Mouse (Mus musculus) kidney, postnatal 0 days (tissue): ENCODE measurements around the gene Tshz2. TPM values are rescaled to one million over a fixed set of nuclear protein-coding genes. Genes with fewer than 3 reads are reported as not detected.

Experiments used
- ATAC-seq: fragments of 200-750 bp; cut with Nextera tagmentation; replicated peaks from 2 replicates; pipeline ENCODE4 v1.8.0; 2017; ENCODE audit warnings: low read depth, moderate number of reproducible peaks, moderate TSS enrichment, moderate library complexity; ENCODE audit not compliant: low FRiP score
- DNase-seq: peaks from one replicate; pipeline ENCODE4 v3.0.0-alpha.2; 2016; ENCODE audit warnings: low spot score
- H3K27ac ChIP-seq: fragments of 300-500 bp; sonication (generic); 2 replicates; pipeline ENCODE4 v1.5.1; 2014; ENCODE audit warnings: mild to moderate bottlenecking
- H3K27me3 ChIP-seq: fragments of 300-500 bp; sonication (generic); 2 replicates; pipeline ENCODE4 v1.6.1; 2014; ENCODE audit warnings: low read length, mixed read lengths; ENCODE audit not compliant: insufficient read depth
- H3K36me3 ChIP-seq: fragments of 300-500 bp; sonication (generic); 2 replicates; pipeline ENCODE4 v1.6.1; 2014; ENCODE audit warnings: low read length, mixed read lengths; ENCODE audit not compliant: insufficient read depth
- H3K4me1 ChIP-seq: fragments of 300-500 bp; sonication (generic); replicated peaks from 2 replicates; pipeline ENCODE4 v1.6.1; 2014; ENCODE audit warnings: antibody characterized with exemption, low read length, mixed read lengths; ENCODE audit not compliant: insufficient read depth
- H3K4me2 ChIP-seq: fragments of 300-500 bp; sonication (generic); 2 replicates; pipeline ENCODE4 v1.6.1; 2014; ENCODE audit warnings: mild to moderate bottlenecking, low read length, moderate library complexity, mixed read lengths
- H3K4me3 ChIP-seq: fragments of 300-500 bp; sonication (generic); replicated peaks from 2 replicates; pipeline ENCODE4 v1.5.1; 2014; ENCODE audit warnings: low read depth, low read length
- H3K9ac ChIP-seq: fragments of 300-500 bp; sonication (generic); 2 replicates; pipeline ENCODE4 v1.6.1; 2014; ENCODE audit warnings: low read depth, low read length
- H3K9me3 ChIP-seq: fragments of 300-500 bp; sonication (generic); replicated peaks from 2 replicates; pipeline ENCODE4 v1.6.1; 2016; ENCODE audit warnings: low read length, inconsistent platforms, mixed read lengths
- CTCF ChIP-seq: IDR thresholded peaks from 2 replicates; pipeline ENCODE4 v1.5.1; 2016; ENCODE audit warnings: antibody characterized with exemption, low read depth, mild to moderate bottlenecking, moderate library complexity
- WGBS: fragments of 180-500 bp; shearing (Covaris S2); extraction: QIAGEN DNeasy Blood & Tissue Kit; methylation state at CpG from one replicate; pipeline ENCODE4 v1.1.7; 2014; 5-methylcytosine and 5-hydroxymethylcytosine counted together
- polyA plus RNA-seq: library from polyadenylated mRNA; unstranded; fragments of >200 nt; fragmentation: Nextera tagmentation; extraction: Ambion mirVana; gene quantifications from 2 replicates; pipeline ENCODE4 v1.2.1, GENCODE M21; 2015

The Tshz2 gene
- polyA plus RNA-seq, 1 experiment from 2014 or later, result 9.8 TPM

DNA sequence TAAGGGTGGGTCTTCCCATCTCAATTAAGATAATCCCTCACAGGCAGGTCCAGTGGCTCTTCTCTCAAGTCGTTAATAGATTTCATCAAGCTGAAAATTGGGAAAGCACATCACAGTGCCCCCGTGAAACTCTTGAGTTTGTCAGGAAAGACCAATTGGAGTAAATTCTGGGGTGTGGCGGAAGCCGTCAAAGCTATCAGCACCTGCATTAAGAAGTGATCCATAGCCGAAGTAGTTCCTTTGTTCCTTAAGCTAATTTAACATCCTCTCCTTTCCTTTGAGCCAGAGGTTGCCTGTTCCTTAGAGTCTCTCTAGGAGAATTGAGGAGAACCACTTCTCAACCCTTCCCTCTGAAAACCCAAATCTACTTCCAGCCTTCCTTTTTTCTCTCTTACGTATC lies 16.8 kb upstream of the Tshz2 start:
- Histone ChIP-seq H3K27me3 (no peaks in the 10 kb centered on the region), H3K4me1 (peaks cover 3% of the 10 kb centered on the region; the same call in 1 of the 2 replicates), H3K4me2 (no peak overlapping the region), H3K9ac (no peak overlapping the region), H3K9me3 (no peaks in the 10 kb centered on the region), H3K27ac (no peak overlapping the region), H3K36me3 (no peaks in the 10 kb centered on the region), H3K4me3 (no peak overlapping the region)
- DNase-seq (no peak), ATAC-seq (no peak)
- no peak for TF ChIP-seq CTCF
- WGBS, result 87% methylated on average over 6 of the region's 6 CpGs

DNA sequence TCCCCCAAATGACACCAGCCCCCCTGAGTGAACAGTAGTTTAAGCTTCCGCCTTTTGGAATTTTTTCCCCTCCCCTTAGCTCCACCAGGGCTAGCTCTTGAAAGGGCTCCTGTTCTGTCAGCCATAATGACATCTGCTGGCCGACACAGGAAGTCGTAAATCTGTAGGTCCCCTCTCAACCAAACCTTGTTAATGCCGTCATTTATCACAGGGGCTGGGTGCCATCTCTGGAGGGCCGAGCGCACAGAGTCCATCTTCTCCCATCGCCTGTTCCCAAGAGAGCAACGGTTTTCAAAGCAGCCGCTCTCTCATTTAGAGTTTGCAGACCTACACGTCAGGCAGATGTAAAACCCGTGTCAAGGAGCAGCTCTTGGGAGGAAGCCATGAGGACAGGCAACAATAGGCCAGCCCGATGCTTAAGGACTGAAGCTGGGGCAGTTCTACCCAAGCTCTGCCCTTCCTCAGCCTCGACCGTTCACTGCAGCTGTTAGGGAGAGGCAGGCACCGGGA lies 11.6 kb upstream of the Tshz2 start:
- WGBS, result 1% methylated on average over 15 of the region's 15 CpGs
- Histone ChIP-seq H3K4me2 (peak overlapping the region; percentile 61), H3K27ac (peak overlapping the region; percentile 71; the same call in 1 of the 2 replicates), H3K4me3 (peak overlapping the region; percentile 18; the same call in 1 of the 2 replicates), H3K27me3 (no peaks in the 10 kb centered on the region), H3K36me3 (no peaks in the 10 kb centered on the region), H3K4me1 (peaks cover 7% of the 10 kb centered on the region), H3K9me3 (no peaks in the 10 kb centered on the region), H3K9ac (peak overlapping the region; percentile 49; the same call in 1 of the 2 replicates)
- ATAC-seq (peak; percentile 66), DNase-seq (peak; percentile 95)
- TF ChIP-seq CTCF, result peak; percentile 49

DNA sequence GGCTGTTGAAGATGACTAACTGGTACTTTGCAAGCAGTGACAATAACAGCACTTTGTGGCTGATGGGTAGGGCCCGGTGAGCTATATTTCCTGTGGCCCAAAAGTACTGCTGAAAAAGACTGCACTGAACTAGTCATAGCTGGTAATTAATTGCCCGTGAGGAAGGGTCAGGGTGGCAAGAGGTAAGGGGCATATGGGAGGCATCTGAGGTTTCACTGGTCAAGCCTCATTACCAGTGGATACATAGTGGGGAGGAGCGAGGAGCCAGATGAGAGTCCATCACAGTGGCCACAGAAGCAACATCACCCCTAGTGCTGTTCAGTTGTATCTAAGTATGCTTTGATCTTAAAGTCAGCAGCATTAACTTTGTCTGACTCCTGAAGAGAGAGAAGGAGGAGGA lies 2.7 kb upstream of the Tshz2 start:
- H3K4me1 ChIP-seq, result peaks cover 11% of the 10 kb centered on the region
- 43% methylated on average over 3 of the region's 3 CpGs for WGBS
- no peak for TF ChIP-seq CTCF
- no peaks in the 10 kb centered on the region for H3K9me3 ChIP-seq
- H3K27ac ChIP-seq, result no peak overlapping the region
- H3K4me2 ChIP-seq, result no peak overlapping the region
- DNase-seq (peak; percentile 87), ATAC-seq (no peak)
- H3K9ac ChIP-seq, result no peak overlapping the region
- no peaks in the 10 kb centered on the region for H3K36me3 ChIP-seq
- no peaks in the 10 kb centered on the region for H3K27me3 ChIP-seq
- H3K4me3 ChIP-seq, result no peak overlapping the region

DNA sequence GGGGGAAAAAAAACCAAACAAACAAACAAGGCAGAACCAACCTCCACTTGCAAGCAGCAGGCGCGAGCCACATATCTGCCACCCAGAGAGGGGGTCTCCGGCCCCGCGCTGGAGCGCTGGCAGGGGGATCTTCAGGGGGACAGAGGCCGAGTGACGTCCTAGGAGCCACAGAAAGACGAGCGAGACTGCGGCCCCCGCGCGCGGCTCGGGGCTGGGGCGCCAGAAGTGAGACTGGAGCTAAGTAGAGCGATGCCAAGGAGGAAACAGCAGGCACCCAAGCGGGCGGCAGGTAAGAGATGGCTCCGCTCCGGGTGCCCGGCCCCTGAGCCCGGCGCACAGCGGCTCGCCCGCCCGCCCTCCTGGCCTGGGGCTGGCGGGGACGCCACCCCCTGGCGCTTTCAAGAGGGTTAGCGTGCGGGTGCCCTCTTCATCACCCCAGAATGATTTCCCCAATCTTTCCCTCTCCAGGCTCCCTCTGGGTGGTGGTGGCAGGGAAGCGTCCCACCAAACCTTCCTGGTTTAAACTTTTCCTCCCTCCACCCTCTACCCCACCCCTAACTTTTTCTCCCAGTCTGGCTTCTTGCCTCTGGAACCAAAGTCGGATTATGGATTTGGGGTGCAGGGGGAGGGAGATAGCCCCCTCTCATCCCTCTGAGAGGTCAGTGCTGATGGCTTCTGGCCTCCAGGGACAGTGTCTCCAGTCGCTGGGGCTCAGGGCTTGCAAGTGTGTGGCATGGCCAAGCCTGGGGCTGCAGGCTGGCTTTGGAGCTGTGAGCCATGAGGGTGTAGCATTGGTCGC lies 877 bp downstream of the Tshz2 start:
- no peaks in the 10 kb centered on the region for H3K9me3 ChIP-seq
- no peaks in the 10 kb centered on the region for H3K36me3 ChIP-seq
- peak overlapping the region; percentile 83 for H3K4me3 ChIP-seq
- ATAC-seq (peak; percentile 18; the same call in 1 of the 2 replicates), DNase-seq (peak; percentile 63)
- H3K27me3 ChIP-seq, result no peaks in the 10 kb centered on the region
- TF ChIP-seq CTCF, result no peak
- peak overlapping the region; percentile 93 for H3K27ac ChIP-seq
- peak overlapping the region; percentile 87 for H3K4me2 ChIP-seq
- peak overlapping the region; percentile 89 for H3K9ac ChIP-seq
- under 1% methylated on average over 38 of the region's 38 CpGs for WGBS
- H3K4me1 ChIP-seq, result peaks cover 26% of the 10 kb centered on the region

DNA sequence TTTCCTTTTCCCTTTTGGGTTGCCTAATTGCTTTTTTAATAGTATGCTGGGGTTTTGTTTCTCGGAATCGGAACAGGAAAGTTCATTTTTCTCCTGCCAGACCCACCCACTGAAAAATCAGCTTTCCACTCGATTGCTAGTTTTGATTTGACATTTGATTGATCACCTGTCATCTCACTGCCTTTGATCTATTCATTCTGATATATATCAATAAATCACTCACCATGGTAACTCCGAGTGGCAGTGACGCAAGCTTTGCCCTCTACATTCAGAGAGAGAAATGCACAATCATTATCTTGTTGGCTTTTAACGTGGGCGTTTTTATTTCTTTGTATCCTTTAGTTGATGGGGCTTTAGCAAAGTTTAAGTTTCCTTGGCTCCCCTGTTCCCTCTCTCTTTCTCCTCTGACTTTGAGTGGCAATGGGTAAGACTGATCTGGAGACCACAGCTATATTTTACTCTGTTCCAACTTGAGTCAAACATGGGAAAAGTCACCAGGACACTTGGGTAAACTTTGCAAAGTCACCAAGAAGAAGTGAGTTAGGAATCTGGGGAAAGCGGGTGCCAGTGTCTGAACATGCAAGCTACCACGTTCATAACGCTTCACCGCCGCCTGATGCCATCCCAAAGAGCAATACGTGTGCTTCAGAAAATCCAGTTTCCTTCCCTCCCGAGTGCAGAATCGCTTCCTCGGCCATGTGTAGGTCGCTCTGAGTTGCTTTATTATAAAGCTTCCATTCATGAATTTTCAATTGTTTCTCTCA lies 2.0 kb downstream of the Tshz2 start:
- DNase-seq, result peak; percentile 52
- no peaks in the 10 kb centered on the region for H3K9me3 ChIP-seq
- no peak for TF ChIP-seq CTCF
- no peaks in the 10 kb centered on the region for H3K27me3 ChIP-seq
- ATAC-seq, result no peak
- 4% methylated on average over 17 of the region's 17 CpGs for WGBS
- peak overlapping the region; percentile 93 for H3K27ac ChIP-seq
- H3K4me3 ChIP-seq, result peak overlapping the region; percentile 83
- peak overlapping the region; percentile 89 for H3K9ac ChIP-seq
- peaks cover 27% of the 10 kb centered on the region for H3K4me1 ChIP-seq
- H3K4me2 ChIP-seq, result peak overlapping the region; percentile 87
- H3K36me3 ChIP-seq, result no peaks in the 10 kb centered on the region

DNA sequence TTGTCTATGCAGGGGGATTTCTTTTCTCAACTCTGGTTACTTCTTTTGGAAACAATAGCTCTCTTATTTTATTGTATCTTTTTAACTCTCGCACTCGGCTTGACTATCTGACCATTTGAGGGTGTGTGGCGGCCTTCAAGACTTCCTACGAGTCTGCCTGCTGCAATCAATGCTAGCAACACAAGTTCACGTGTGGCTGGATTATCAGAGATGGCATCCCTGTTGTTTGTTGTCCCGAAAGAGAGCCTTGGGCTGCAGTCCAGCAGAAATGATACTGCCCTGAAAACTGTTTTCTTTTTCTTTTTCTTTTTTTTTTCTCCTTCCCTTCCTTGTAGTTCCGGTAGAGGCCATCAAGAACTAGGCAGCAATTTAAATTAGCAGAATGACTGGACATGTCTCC lies 2.6 kb downstream of the Tshz2 start:
- H3K36me3 ChIP-seq, result no peaks in the 10 kb centered on the region
- 9% methylated on average over 7 of the region's 7 CpGs for WGBS
- no peak for TF ChIP-seq CTCF
- no peaks in the 10 kb centered on the region for H3K27me3 ChIP-seq
- H3K4me3 ChIP-seq, result peak overlapping the region; percentile 83
- peak overlapping the region; percentile 87 for H3K4me2 ChIP-seq
- H3K9ac ChIP-seq, result peak overlapping the region; percentile 89; the same call in 1 of the 2 replicates
- peaks cover 27% of the 10 kb centered on the region for H3K4me1 ChIP-seq
- ATAC-seq (no peak), DNase-seq (peak; percentile 70)
- peak overlapping the region; percentile 93 for H3K27ac ChIP-seq
- H3K9me3 ChIP-seq, result no peaks in the 10 kb centered on the region
